In genomic region chr16:4658781-4659245, GRCm38 (mm10) we compare ENCODE assay signal across 9 mouse cellular contexts. TPM values are rescaled to one million over a fixed set of nuclear protein-coding genes. Genes with fewer than 3 reads are reported as not detected.
DNase-seq lines count a peak whose midpoint lies in the region; ATAC-seq lines count a peak whose summit lies in the region.
"Had no signal": no experiment of that assay in that cellular context is flagged by ENCODE, and none has a peak within 500 bp of the region (broad histone marks: within the 10 kb centered on the region; RNA-seq: fewer than 3 reads in every experiment).

No protein-coding gene starts in this region.

- ATAC-seq in lung, embryonic 15.5 days (ENCODE audit: borderline replicate concordance, extremely low read depth, low FRiP score, low TSS enrichment) = peak; percentile 60
- ATAC-seq in heart, embryonic 16.5 days (replicated peaks; ENCODE audit: extremely low read depth, insufficient read depth, low FRiP score) = peak; percentile 66
- no peak for ATAC-seq in liver, embryonic 12.5 days

- no peak overlapping the region for H3K4me3 ChIP-seq in lung, embryonic 15.5 days
- peak overlapping the region; percentile 42 for H3K4me3 ChIP-seq in embryonic facial prominence, embryonic 10.5 days
- H3K4me3 ChIP-seq in heart, embryonic 16.5 days (ENCODE audit: low read length) = no peak overlapping the region
- H3K4me3 ChIP-seq in liver, embryonic 12.5 days = no peak overlapping the region
- H3K4me3 ChIP-seq: megakaryocyte, embryonic 14.5 days had no signal

- no peak overlapping the region; the same call in 1 of the 2 replicates for H3K9ac ChIP-seq in lung, embryonic 15.5 days
- peak overlapping the region; percentile 49 for H3K9ac ChIP-seq in heart, embryonic 16.5 days (ENCODE audit: low read length)
- no peak overlapping the region for H3K9ac ChIP-seq in liver, embryonic 12.5 days

- H3K27ac ChIP-seq in lung, embryonic 15.5 days = peak overlapping the region; percentile 62
- peak overlapping the region; percentile 94 for H3K27ac ChIP-seq in embryonic facial prominence, embryonic 10.5 days (replicated peaks)
- peak overlapping the region; percentile 47 for H3K27ac ChIP-seq in heart, embryonic 16.5 days (ENCODE audit: low read length)
- peak overlapping the region; percentile 26; the same call in 1 of the 2 replicates for H3K27ac ChIP-seq in liver, embryonic 12.5 days

- H3K27me3 ChIP-seq in lung, embryonic 15.5 days = no peaks in the 10 kb centered on the region
- H3K27me3 ChIP-seq in embryonic facial prominence, embryonic 10.5 days (replicated peaks; ENCODE audit: low read depth, poor library complexity, severe bottlenecking) = no peaks in the 10 kb centered on the region
- H3K27me3 ChIP-seq in heart, embryonic 16.5 days (ENCODE audit: control insufficient read depth, insufficient read depth, low read length) = no peaks in the 10 kb centered on the region
- H3K27me3 ChIP-seq in liver, embryonic 12.5 days (replicated peaks) = no peaks in the 10 kb centered on the region
- H3K27me3 ChIP-seq: megakaryocyte, embryonic 14.5 days had no signal

- H3K4me2 ChIP-seq in lung, embryonic 15.5 days = peak overlapping the region; percentile 19; the same call in 1 of the 2 replicates
- H3K4me2 ChIP-seq in heart, embryonic 16.5 days (ENCODE audit: low read depth, low read length) = 0 out of 2 replicates have a peak overlapping the region, but pooled peaks have one; percentile 14
- no peak overlapping the region for H3K4me2 ChIP-seq in liver, embryonic 12.5 days

- no peak for DNase-seq in lung, postnatal 25 days (ENCODE audit: low spot score)
- DNase-seq in embryonic facial prominence, embryonic 10.5 days (ENCODE audit: low spot score) = peak; percentile 94
- peak; percentile 77 for DNase-seq in testis, postnatal 10 days (ENCODE audit: low spot score)
- DNase-seq in natural killer cell, adult 2 months (ENCODE audit: low spot score in 2 of 2) = no peak
- DNase-seq in cerebellum, postnatal 4 days (ENCODE audit: low spot score in 2 of 2) = no peak

- H3K9me3 ChIP-seq in lung, embryonic 15.5 days = no peaks in the 10 kb centered on the region
- no peaks in the 10 kb centered on the region for H3K9me3 ChIP-seq in embryonic facial prominence, embryonic 10.5 days
- H3K9me3 ChIP-seq in heart, embryonic 16.5 days (replicated peaks; ENCODE audit: control insufficient read depth, low read length) = no peaks in the 10 kb centered on the region
- H3K9me3 ChIP-seq in liver, embryonic 12.5 days (replicated peaks) = no peaks in the 10 kb centered on the region
- H3K9me3 ChIP-seq: megakaryocyte, embryonic 14.5 days had no signal

- peaks cover 23% of the 10 kb centered on the region for H3K4me1 ChIP-seq in lung, embryonic 15.5 days
- peaks cover 68% of the 10 kb centered on the region for H3K4me1 ChIP-seq in embryonic facial prominence, embryonic 10.5 days
- H3K4me1 ChIP-seq in heart, embryonic 16.5 days (ENCODE audit: control insufficient read depth, insufficient read depth, low read length) = peaks cover 47% of the 10 kb centered on the region
- peaks cover 28% of the 10 kb centered on the region for H3K4me1 ChIP-seq in liver, embryonic 12.5 days

- H3K36me3 ChIP-seq in lung, embryonic 15.5 days = peaks cover 9% of the 10 kb centered on the region; the same call in 1 of the 2 replicates
- peaks cover 44% of the 10 kb centered on the region for H3K36me3 ChIP-seq in embryonic facial prominence, embryonic 10.5 days (replicated peaks)
- peaks cover 2% of the 10 kb centered on the region; the same call in 1 of the 2 replicates for H3K36me3 ChIP-seq in heart, embryonic 16.5 days (ENCODE audit: control insufficient read depth, insufficient read depth)
- H3K36me3 ChIP-seq in liver, embryonic 12.5 days = peaks cover 42% of the 10 kb centered on the region

- WGBS in lung, embryonic 15.5 days = 11% methylated on average over 11 of the region's 11 CpGs
- WGBS in embryonic facial prominence, embryonic 10.5 days = 15% methylated on average over 11 of the region's 11 CpGs
- 25% methylated on average over 11 of the region's 11 CpGs for WGBS in heart, embryonic 16.5 days
- WGBS in liver, embryonic 12.5 days (ENCODE audit: insufficient replicate concordance) = 60% methylated on average over 11 of the region's 11 CpGs

RNA-seq across cellular contexts. Expression of gene Dnaja3, which starts 19.0 kb away (rescaled TPM):
- polyA plus RNA-seq in lung, embryonic 15.5 days (2015; fragmentation: Nextera tagmentation; extraction: Ambion mirVana) = 66.0 and 66.5 TPM in 2 replicates
- polyA plus RNA-seq in embryonic facial prominence, embryonic 10.5 days (2016; fragmentation: Nextera tagmentation; extraction: Ambion mirVana) = 66.6 and 66.7 TPM in 2 replicates
- polyA plus RNA-seq in heart, embryonic 16.5 days (2015; fragmentation: Nextera tagmentation; extraction: Ambion mirVana) = 87.5 and 88.7 TPM in 2 replicates
- 69.2 and 74.2 TPM in 2 replicates for polyA plus RNA-seq in liver, embryonic 12.5 days (2016; fragmentation: Nextera tagmentation; extraction: Ambion mirVana)

RNA-seq across cellular contexts. Expression of gene Vasn, which starts 19.1 kb away (rescaled TPM):
- polyA plus RNA-seq in lung, embryonic 15.5 days (2015; fragmentation: Nextera tagmentation; extraction: Ambion mirVana) = 25.1 and 25.9 TPM in 2 replicates
- 14.4 and 16.2 TPM in 2 replicates for polyA plus RNA-seq in embryonic facial prominence, embryonic 10.5 days (2016; fragmentation: Nextera tagmentation; extraction: Ambion mirVana)
- polyA plus RNA-seq in heart, embryonic 16.5 days (2015; fragmentation: Nextera tagmentation; extraction: Ambion mirVana) = 15.7 and 17.2 TPM in 2 replicates
- 4.7 and 5.0 TPM in 2 replicates for polyA plus RNA-seq in liver, embryonic 12.5 days (2016; fragmentation: Nextera tagmentation; extraction: Ambion mirVana)

RNA-seq across cellular contexts. Expression of gene Coro7, which starts 20.8 kb away (rescaled TPM):
- 13.4 and 15.2 TPM in 2 replicates for polyA plus RNA-seq in lung, embryonic 15.5 days (2015; fragmentation: Nextera tagmentation; extraction: Ambion mirVana)
- 23.3 and 23.9 TPM in 2 replicates for polyA plus RNA-seq in embryonic facial prominence, embryonic 10.5 days (2016; fragmentation: Nextera tagmentation; extraction: Ambion mirVana)
- 13.7 TPM in 2 replicates for polyA plus RNA-seq in heart, embryonic 16.5 days (2015; fragmentation: Nextera tagmentation; extraction: Ambion mirVana)
- 11.3 and 11.9 TPM in 2 replicates for polyA plus RNA-seq in liver, embryonic 12.5 days (2016; fragmentation: Nextera tagmentation; extraction: Ambion mirVana)

RNA-seq across cellular contexts. Expression of gene Pam16, which starts 34.0 kb away (rescaled TPM):
- polyA plus RNA-seq in lung, embryonic 15.5 days (2015; fragmentation: Nextera tagmentation; extraction: Ambion mirVana) = 93.8 and 94.6 TPM in 2 replicates
- 92.6 and 97.5 TPM in 2 replicates for polyA plus RNA-seq in embryonic facial prominence, embryonic 10.5 days (2016; fragmentation: Nextera tagmentation; extraction: Ambion mirVana)
- polyA plus RNA-seq in heart, embryonic 16.5 days (2015; fragmentation: Nextera tagmentation; extraction: Ambion mirVana) = 91.2 and 122 TPM in 2 replicates
- polyA plus RNA-seq in liver, embryonic 12.5 days (2016; fragmentation: Nextera tagmentation; extraction: Ambion mirVana) = 76.2 and 81.9 TPM in 2 replicates

Comparison
In these comparisons a context has a peak if more than half of its experiments do, and no peak if none do; other contexts are left out.
1. H3K27ac ChIP-seq: peak in every context shown above with its lines; median percentile 94 in embryonic facial prominence, embryonic 10.5 days; 62 in lung, embryonic 15.5 days; 47 in heart, embryonic 16.5 days; 26 in liver, embryonic 12.5 days.
2. DNase-seq: peak in embryonic facial prominence, embryonic 10.5 days (single experiment) and testis, postnatal 10 days (single experiment); none in lung, postnatal 25 days (single experiment), natural killer cell, adult 2 months (0 of 2) and cerebellum, postnatal 4 days (0 of 2).